Mouse (Mus musculus): ENCODE results near the gene Irx1. TPM values are rescaled to one million over a fixed set of nuclear protein-coding genes. Genes with fewer than 3 reads are reported as not detected.

Gene Irx1
- polyA plus RNA-seq, 1 experiment from 2014 or later, result 4.0 TPM

- peak overlapping the region; percentile 90 for H3K9ac ChIP-seq
- peak overlapping the region; percentile 87 for H3K27ac ChIP-seq
- peak overlapping the region; percentile 67 for H3K4me3 ChIP-seq (replicated peaks; ENCODE audit: low read length)
- H3K36me3 ChIP-seq (replicated peaks; ENCODE audit: control insufficient read depth, insufficient read depth), result no peaks in the 10 kb centered on the region
- H3K4me2 ChIP-seq (replicated peaks), result peak overlapping the region; percentile 70
- peaks cover 61% of the 10 kb centered on the region for H3K27me3 ChIP-seq (ENCODE audit: control insufficient read depth, insufficient read depth, low read length)
- no peaks in the 10 kb centered on the region for H3K9me3 ChIP-seq (ENCODE audit: control insufficient read depth, low read length)
- ATAC-seq (ENCODE audit: low FRiP score) (no peak), DNase-seq (ENCODE audit: low spot score) (peak; percentile 50)
- WGBS, result under 1% methylated on average over 25 of the region's 25 CpGs
- peaks cover 8% of the 10 kb centered on the region; the same call in 1 of the 2 replicates for H3K4me1 ChIP-seq (replicated peaks; ENCODE audit: control insufficient read depth, insufficient read depth, low read length)
Observed at GRCm38 (mm10) chr13:71961891-71962660, 1.4 kb downstream of the Irx1 start.

- H3K36me3 ChIP-seq (replicated peaks; ENCODE audit: control insufficient read depth, insufficient read depth), result no peaks in the 10 kb centered on the region
- peak overlapping the region; percentile 67 for H3K4me3 ChIP-seq (replicated peaks; ENCODE audit: low read length)
- DNase-seq (ENCODE audit: low spot score) (no peak), ATAC-seq (ENCODE audit: low FRiP score) (no peak)
- H3K27ac ChIP-seq, result peak overlapping the region; percentile 87
- H3K4me1 ChIP-seq (replicated peaks; ENCODE audit: control insufficient read depth, insufficient read depth, low read length), result peaks cover 12% of the 10 kb centered on the region; the same call in 1 of the 2 replicates
- H3K27me3 ChIP-seq (ENCODE audit: control insufficient read depth, insufficient read depth, low read length), result peaks cover 61% of the 10 kb centered on the region
- WGBS, result 11% methylated on average over 9 of the region's 9 CpGs
- peak overlapping the region; percentile 70 for H3K4me2 ChIP-seq (replicated peaks)
- peak overlapping the region; percentile 90 for H3K9ac ChIP-seq
- no peaks in the 10 kb centered on the region for H3K9me3 ChIP-seq (ENCODE audit: control insufficient read depth, low read length)
Observed at GRCm38 (mm10) chr13:71960846-71961735, 2.4 kb downstream of the Irx1 start.

DNA sequence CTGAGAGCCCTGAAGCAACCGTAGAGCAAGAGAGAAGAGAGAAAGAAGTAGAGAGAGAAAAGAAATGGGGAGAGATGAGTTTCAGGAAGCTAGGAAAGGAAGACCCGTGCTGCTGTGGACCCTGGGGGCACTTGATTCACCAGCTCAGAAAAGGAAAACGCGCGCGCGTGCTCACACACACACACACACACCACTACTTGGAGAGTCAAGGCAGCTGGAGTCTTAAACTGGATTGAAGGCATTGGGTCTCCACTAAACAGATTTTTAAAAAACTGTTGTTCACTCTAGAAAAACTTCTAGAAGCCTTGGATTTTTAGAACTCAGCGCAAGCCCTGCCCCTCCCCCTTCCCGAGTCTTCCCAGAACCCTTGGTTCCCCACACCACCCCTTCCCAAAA lies 3.2 kb downstream of the Irx1 start:
- no peak for DNase-seq (ENCODE audit: low spot score)

GRCm38 (mm10) chr13:71959361-71960276 lies 3.9 kb downstream of the Irx1 start:
- H3K4me1 ChIP-seq (replicated peaks; ENCODE audit: control insufficient read depth, insufficient read depth, low read length), result peaks cover 15% of the 10 kb centered on the region; the same call in 1 of the 2 replicates
- DNase-seq (ENCODE audit: low spot score) (peak; percentile 49), ATAC-seq (ENCODE audit: low FRiP score) (peak; percentile 16; the same call in 1 of the 2 replicates)
- peak overlapping the region; percentile 70 for H3K4me2 ChIP-seq (replicated peaks)
- peaks cover 55% of the 10 kb centered on the region for H3K27me3 ChIP-seq (ENCODE audit: control insufficient read depth, insufficient read depth, low read length)
- peak overlapping the region; percentile 67 for H3K4me3 ChIP-seq (replicated peaks; ENCODE audit: low read length)
- WGBS, result 2% methylated on average over 76 of the region's 76 CpGs
- no peaks in the 10 kb centered on the region for H3K36me3 ChIP-seq (replicated peaks; ENCODE audit: control insufficient read depth, insufficient read depth)
- peak overlapping the region; percentile 90 for H3K9ac ChIP-seq
- H3K27ac ChIP-seq, result peak overlapping the region; percentile 87
- no peaks in the 10 kb centered on the region for H3K9me3 ChIP-seq (ENCODE audit: control insufficient read depth, low read length)

More for the DNA sequence above, 3.2 kb downstream of the Irx1 start:
- Histone ChIP-seq H3K36me3 (replicated peaks; ENCODE audit: control insufficient read depth, insufficient read depth) (no peaks in the 10 kb centered on the region), H3K27ac (peak overlapping the region; percentile 87), H3K9ac (peak overlapping the region; percentile 90), H3K4me3 (replicated peaks; ENCODE audit: low read length) (peak overlapping the region; percentile 67), H3K4me1 (replicated peaks; ENCODE audit: control insufficient read depth, insufficient read depth, low read length) (peaks cover 12% of the 10 kb centered on the region; the same call in 1 of the 2 replicates), H3K9me3 (ENCODE audit: control insufficient read depth, low read length) (no peaks in the 10 kb centered on the region), H3K27me3 (ENCODE audit: control insufficient read depth, insufficient read depth, low read length) (peaks cover 61% of the 10 kb centered on the region), H3K4me2 (replicated peaks) (peak overlapping the region; percentile 70)
- ATAC-seq (ENCODE audit: low FRiP score), result no peak
- 5% methylated on average over 9 of the region's 9 CpGs for WGBS

- ATAC-seq (ENCODE audit: low FRiP score), result no peak
- no peak for DNase-seq (ENCODE audit: low spot score)
- WGBS, result 8% methylated on average over 16 of the region's 16 CpGs
- no peaks in the 10 kb centered on the region for H3K36me3 ChIP-seq (replicated peaks; ENCODE audit: control insufficient read depth, insufficient read depth)
- peaks cover 51% of the 10 kb centered on the region for H3K27me3 ChIP-seq (ENCODE audit: control insufficient read depth, insufficient read depth, low read length)
- peak overlapping the region; percentile 90 for H3K9ac ChIP-seq
- peak overlapping the region; percentile 87 for H3K27ac ChIP-seq
- peak overlapping the region; percentile 70 for H3K4me2 ChIP-seq (replicated peaks)
- H3K4me1 ChIP-seq (replicated peaks; ENCODE audit: control insufficient read depth, insufficient read depth, low read length), result peaks cover 18% of the 10 kb centered on the region; the same call in 1 of the 2 replicates
- peak overlapping the region; percentile 67 for H3K4me3 ChIP-seq (replicated peaks; ENCODE audit: low read length)
- H3K9me3 ChIP-seq (ENCODE audit: control insufficient read depth, low read length), result no peaks in the 10 kb centered on the region
Observed at GRCm38 (mm10) chr13:71958651-71959050, 4.9 kb downstream of the Irx1 start.

- WGBS, result 5% methylated on average over 21 of the region's 21 CpGs
- H3K9me3 ChIP-seq (ENCODE audit: control insufficient read depth, low read length), result no peaks in the 10 kb centered on the region
- peaks cover 26% of the 10 kb centered on the region for H3K4me1 ChIP-seq (replicated peaks; ENCODE audit: control insufficient read depth, insufficient read depth, low read length)
- H3K4me2 ChIP-seq (replicated peaks), result peak overlapping the region; percentile 70
- peaks cover 49% of the 10 kb centered on the region for H3K27me3 ChIP-seq (ENCODE audit: control insufficient read depth, insufficient read depth, low read length)
- peak overlapping the region; percentile 67 for H3K4me3 ChIP-seq (replicated peaks; ENCODE audit: low read length)
- no peak for ATAC-seq (ENCODE audit: low FRiP score)
- peak overlapping the region; percentile 90 for H3K9ac ChIP-seq
- no peaks in the 10 kb centered on the region for H3K36me3 ChIP-seq (replicated peaks; ENCODE audit: control insufficient read depth, insufficient read depth)
- peak overlapping the region; percentile 87 for H3K27ac ChIP-seq
- DNase-seq (ENCODE audit: low spot score), result peak; percentile 56
Observed at GRCm38 (mm10) chr13:71957811-71958351, 5.6 kb downstream of the Irx1 start.

DNA sequence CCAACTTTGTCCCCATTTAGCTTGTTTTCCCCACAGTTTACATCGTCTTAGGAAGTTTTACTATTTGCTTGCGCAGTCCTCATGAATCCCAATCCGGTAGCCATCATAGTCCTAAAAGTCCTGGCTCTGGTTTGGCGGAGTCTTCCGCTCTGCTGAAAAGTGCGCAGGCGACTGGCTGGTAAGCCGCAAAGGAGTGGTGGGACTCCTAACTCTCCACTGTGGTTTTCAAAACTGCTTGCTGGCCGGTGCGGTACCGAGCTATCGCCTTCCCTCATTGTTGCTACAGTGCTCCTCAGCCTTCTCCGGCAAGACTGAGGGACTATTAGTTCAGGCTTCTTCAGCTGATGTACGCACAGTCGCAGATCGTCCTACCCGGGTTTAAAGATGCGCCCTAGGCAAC lies 6.4 kb downstream of the Irx1 start:
- peaks cover 46% of the 10 kb centered on the region for H3K27me3 ChIP-seq (ENCODE audit: control insufficient read depth, insufficient read depth, low read length)
- H3K4me2 ChIP-seq (replicated peaks), result peak overlapping the region; percentile 70
- peak overlapping the region; percentile 90 for H3K9ac ChIP-seq
- ATAC-seq (ENCODE audit: low FRiP score) (no peak), DNase-seq (ENCODE audit: low spot score) (no peak)
- H3K36me3 ChIP-seq (replicated peaks; ENCODE audit: control insufficient read depth, insufficient read depth), result no peaks in the 10 kb centered on the region
- WGBS, result 14% methylated on average over 18 of the region's 18 CpGs
- peak overlapping the region; percentile 67 for H3K4me3 ChIP-seq (replicated peaks; ENCODE audit: low read length)
- H3K27ac ChIP-seq, result peak overlapping the region; percentile 87; the same call in 1 of the 2 replicates
- peaks cover 33% of the 10 kb centered on the region for H3K4me1 ChIP-seq (replicated peaks; ENCODE audit: control insufficient read depth, insufficient read depth, low read length)
- no peaks in the 10 kb centered on the region for H3K9me3 ChIP-seq (ENCODE audit: control insufficient read depth, low read length)

- Histone ChIP-seq H3K36me3 (replicated peaks; ENCODE audit: control insufficient read depth, insufficient read depth) (no peaks in the 10 kb centered on the region), H3K9ac (peak overlapping the region; percentile 90), H3K27me3 (ENCODE audit: control insufficient read depth, insufficient read depth, low read length) (peaks cover 45% of the 10 kb centered on the region), H3K27ac (0 out of 2 replicates have a peak overlapping the region, but pooled peaks have one; percentile 22), H3K4me2 (replicated peaks) (peak overlapping the region; percentile 70), H3K4me1 (replicated peaks; ENCODE audit: control insufficient read depth, insufficient read depth, low read length) (peaks cover 39% of the 10 kb centered on the region), H3K9me3 (ENCODE audit: control insufficient read depth, low read length) (no peaks in the 10 kb centered on the region), H3K4me3 (replicated peaks; ENCODE audit: low read length) (peak overlapping the region; percentile 67)
- DNase-seq (ENCODE audit: low spot score) (peak; percentile 66), ATAC-seq (ENCODE audit: low FRiP score) (peak; percentile 25; the same call in 1 of the 2 replicates)
- 10% methylated on average over 9 of the region's 9 CpGs for WGBS
Observed at GRCm38 (mm10) chr13:71956481-71956880, 7.0 kb downstream of the Irx1 start.
